Mouse (Mus musculus) liver (tissue): ENCODE measurements around the gene Chrnd.
A peak's percentile ranks its signal among the peaks of the same experiment; 100 is the strongest.

ENCODE experiments used
- DNase-seq: peaks from one replicate; pipeline ENCODE4 v3.0.0-alpha.2; 2020; ENCODE audit warnings: mixed read lengths

Gene Chrnd

DNA sequence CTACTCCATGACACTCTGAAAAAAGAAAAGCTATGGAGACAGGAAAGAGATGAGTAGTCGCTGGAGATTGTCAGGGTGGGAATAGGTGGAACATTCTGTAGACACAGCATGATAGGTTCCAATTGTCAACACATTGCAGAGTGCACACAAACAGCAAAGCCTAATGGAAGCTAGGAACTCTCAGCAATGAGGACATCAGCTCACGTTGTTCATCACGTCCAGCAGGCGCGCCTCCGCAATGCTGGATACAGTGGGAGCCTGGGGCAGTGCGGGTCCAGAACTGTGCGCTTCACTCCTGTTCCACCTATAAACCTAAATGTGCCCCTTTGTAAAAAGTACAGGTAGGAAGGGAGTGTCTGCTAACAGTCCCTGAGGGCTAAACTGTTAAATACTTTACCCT is 52.6 kb downstream of the Chrnd start:
- no peak for DNase-seq

DNA sequence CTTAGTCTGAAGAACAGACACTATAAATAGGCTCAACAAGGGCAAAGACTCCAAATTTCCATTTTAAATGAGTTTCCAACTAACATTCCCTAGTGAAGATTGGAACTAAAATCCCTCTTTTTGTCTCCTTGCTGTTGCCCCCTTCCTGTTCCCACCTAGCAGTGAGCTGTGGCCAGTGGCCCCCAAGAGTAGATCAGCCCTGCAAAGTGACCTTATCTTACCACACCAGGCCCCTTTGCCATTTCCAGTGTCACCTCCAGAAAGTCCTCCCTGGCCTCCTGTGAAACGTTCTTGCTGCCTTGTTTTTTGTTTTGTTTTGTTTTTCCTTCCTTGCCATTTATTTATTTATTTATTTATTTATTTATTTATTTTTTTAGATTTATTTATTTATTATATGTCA is 55.0 kb downstream of the Chrnd start:
- peak; percentile 20 for DNase-seq

DNA sequence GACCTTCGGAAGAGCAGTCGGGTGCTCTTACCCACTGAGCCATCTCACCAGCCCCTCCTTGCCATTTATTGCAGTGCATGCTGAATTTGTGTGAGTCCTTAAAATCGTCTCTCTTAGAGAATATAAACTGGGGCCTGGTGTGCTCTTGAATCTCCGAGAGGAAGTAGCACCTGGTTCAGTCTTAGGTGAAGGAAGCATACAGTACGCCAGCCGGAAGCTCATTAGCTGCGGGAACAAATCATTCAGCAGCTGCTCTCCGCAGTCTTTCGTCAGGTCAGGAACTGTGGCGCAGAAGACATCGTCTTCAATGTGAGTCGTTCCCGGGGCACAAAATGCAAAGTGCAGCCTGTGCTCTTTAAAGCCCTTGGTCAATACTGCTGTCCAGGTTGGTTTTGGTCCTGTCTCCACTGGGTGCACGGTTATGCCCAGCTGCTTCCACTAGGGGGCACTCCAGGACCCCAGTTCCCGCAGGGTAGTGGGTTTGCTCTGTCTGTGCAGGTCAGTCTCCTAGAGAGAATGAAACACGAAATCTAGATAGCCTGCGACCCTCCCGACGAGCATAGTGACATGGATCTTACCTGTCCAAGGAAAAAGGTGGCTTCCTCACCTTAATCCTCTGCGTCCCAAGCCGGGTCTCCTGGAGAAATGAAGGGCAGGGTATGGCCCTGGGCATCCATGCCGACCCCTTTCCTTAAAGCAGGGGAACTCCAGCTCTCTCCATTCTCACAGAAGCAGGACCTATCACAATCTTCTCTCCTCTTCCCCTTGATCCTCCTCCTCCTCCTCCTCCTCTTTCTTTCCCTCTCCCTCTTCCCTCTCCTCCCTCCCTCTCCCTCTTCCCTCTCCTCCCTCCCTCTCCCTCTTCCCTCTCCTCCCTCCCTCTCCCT is 55.8 kb downstream of the Chrnd start:
- peak; percentile 80 for DNase-seq
